Mouse (Mus musculus): ENCODE results near the gene Slc35f2. TPM values are rescaled to one million over a fixed set of nuclear protein-coding genes. Genes with fewer than 3 reads are reported as not detected.

Slc35f2 gene
- polyA plus RNA-seq, 1 experiment from 2014 or later, result 2.1 TPM

- Histone ChIP-seq H3K4me1 (replicated peaks; ENCODE audit: control insufficient read depth, insufficient read depth, low read length) (no peaks in the 10 kb centered on the region), H3K27me3 (ENCODE audit: control insufficient read depth, insufficient read depth, low read length) (no peaks in the 10 kb centered on the region), H3K9ac (ENCODE audit: low read depth, low read length) (no peak overlapping the region), H3K27ac (ENCODE audit: low read depth, low read length) (no peak overlapping the region), H3K4me3 (ENCODE audit: low read depth, low read length) (no peak overlapping the region), H3K9me3 (ENCODE audit: control insufficient read depth, low read length) (no peaks in the 10 kb centered on the region), H3K36me3 (ENCODE audit: control insufficient read depth, insufficient read depth, low read length) (no peaks in the 10 kb centered on the region), H3K4me2 (replicated peaks; ENCODE audit: low read depth, low read length) (no peak overlapping the region)
- no peak for DNase-seq (ENCODE audit: low spot score)
- WGBS, result 84% methylated on average over 8 of the region's 8 CpGs
- ATAC-seq (ENCODE audit: low FRiP score), result no peak
Measured at GRCm38 (mm10) chr9:53848548-53848947, 77.2 kb downstream of the Slc35f2 start.

- Histone ChIP-seq H3K4me2 (replicated peaks; ENCODE audit: low read depth, low read length) (no peak within 1 kb of the TSS), H3K4me1 (replicated peaks; ENCODE audit: control insufficient read depth, insufficient read depth, low read length) (no peaks in the 10 kb centered on the region), H3K9ac (ENCODE audit: low read depth, low read length) (no peak within 1 kb of the TSS), H3K4me3 (ENCODE audit: low read depth, low read length) (no peak within 1 kb of the TSS), H3K36me3 (ENCODE audit: control insufficient read depth, insufficient read depth, low read length) (no peaks in the 10 kb centered on the region), H3K27ac (ENCODE audit: low read depth, low read length) (no peak within 1 kb of the TSS), H3K27me3 (ENCODE audit: control insufficient read depth, insufficient read depth, low read length) (no peaks in the 10 kb centered on the region), H3K9me3 (ENCODE audit: control insufficient read depth, low read length) (no peaks in the 10 kb centered on the region)
- DNase-seq (ENCODE audit: low spot score), result no peak
- 90% methylated on average over 4 of the region's 4 CpGs for WGBS
- ATAC-seq (ENCODE audit: low FRiP score), result no peak
Measured at GRCm38 (mm10) chr9:53849864-53850263, 78.5 kb downstream of the Slc35f2 start, which contains the start of gene Sln. Sln (plus strand) TSS chr9:53850164.

- no peak overlapping the region for H3K4me2 ChIP-seq (replicated peaks; ENCODE audit: low read depth, low read length)
- H3K27me3 ChIP-seq (ENCODE audit: control insufficient read depth, insufficient read depth, low read length), result no peaks in the 10 kb centered on the region
- H3K36me3 ChIP-seq (ENCODE audit: control insufficient read depth, insufficient read depth, low read length), result no peaks in the 10 kb centered on the region
- H3K9ac ChIP-seq (ENCODE audit: low read depth, low read length), result no peak overlapping the region
- H3K27ac ChIP-seq (ENCODE audit: low read depth, low read length), result no peak overlapping the region
- no peaks in the 10 kb centered on the region for H3K9me3 ChIP-seq (ENCODE audit: control insufficient read depth, low read length)
- 92% methylated on average over 4 of the region's 4 CpGs for WGBS
- no peak for DNase-seq (ENCODE audit: low spot score)
- H3K4me3 ChIP-seq (ENCODE audit: low read depth, low read length), result no peak overlapping the region
- no peaks in the 10 kb centered on the region for H3K4me1 ChIP-seq (replicated peaks; ENCODE audit: control insufficient read depth, insufficient read depth, low read length)
- no peak for ATAC-seq (ENCODE audit: low FRiP score)
Measured at GRCm38 (mm10) chr9:53852158-53852557, 80.8 kb downstream of the Slc35f2 start.

GRCm38 (mm10) chr9:53853672-53854071 lies 82.3 kb downstream of the Slc35f2 start:
- Histone ChIP-seq H3K27ac (ENCODE audit: low read depth, low read length) (no peak overlapping the region), H3K4me2 (replicated peaks; ENCODE audit: low read depth, low read length) (no peak overlapping the region), H3K4me3 (ENCODE audit: low read depth, low read length) (no peak overlapping the region), H3K9me3 (ENCODE audit: control insufficient read depth, low read length) (no peaks in the 10 kb centered on the region), H3K27me3 (ENCODE audit: control insufficient read depth, insufficient read depth, low read length) (no peaks in the 10 kb centered on the region), H3K4me1 (replicated peaks; ENCODE audit: control insufficient read depth, insufficient read depth, low read length) (no peaks in the 10 kb centered on the region), H3K9ac (ENCODE audit: low read depth, low read length) (no peak overlapping the region), H3K36me3 (ENCODE audit: control insufficient read depth, insufficient read depth, low read length) (no peaks in the 10 kb centered on the region)
- no peak for DNase-seq (ENCODE audit: low spot score)
- ATAC-seq (ENCODE audit: low FRiP score), result no peak
- 82% methylated on average over 1 of the region's 1 CpGs for WGBS

- Histone ChIP-seq H3K4me3 (ENCODE audit: low read depth, low read length) (no peak overlapping the region), H3K36me3 (ENCODE audit: control insufficient read depth, insufficient read depth, low read length) (no peaks in the 10 kb centered on the region), H3K9me3 (ENCODE audit: control insufficient read depth, low read length) (no peaks in the 10 kb centered on the region), H3K27ac (ENCODE audit: low read depth, low read length) (no peak overlapping the region), H3K27me3 (ENCODE audit: control insufficient read depth, insufficient read depth, low read length) (no peaks in the 10 kb centered on the region), H3K9ac (ENCODE audit: low read depth, low read length) (no peak overlapping the region), H3K4me2 (replicated peaks; ENCODE audit: low read depth, low read length) (no peak overlapping the region), H3K4me1 (replicated peaks; ENCODE audit: control insufficient read depth, insufficient read depth, low read length) (no peaks in the 10 kb centered on the region)
- DNase-seq (ENCODE audit: low spot score) (no peak), ATAC-seq (ENCODE audit: low FRiP score) (no peak)
- 100% methylated on average over 1 of the region's 1 CpGs for WGBS
Measured at GRCm38 (mm10) chr9:53854525-53854924, 83.2 kb downstream of the Slc35f2 start.

- WGBS, result 72% methylated on average over 5 of the region's 5 CpGs
- Histone ChIP-seq H3K9ac (ENCODE audit: low read depth, low read length) (no peak overlapping the region), H3K4me3 (ENCODE audit: low read depth, low read length) (no peak overlapping the region), H3K4me1 (replicated peaks; ENCODE audit: control insufficient read depth, insufficient read depth, low read length) (no peaks in the 10 kb centered on the region), H3K27ac (ENCODE audit: low read depth, low read length) (no peak overlapping the region), H3K4me2 (replicated peaks; ENCODE audit: low read depth, low read length) (no peak overlapping the region), H3K27me3 (ENCODE audit: control insufficient read depth, insufficient read depth, low read length) (no peaks in the 10 kb centered on the region), H3K36me3 (ENCODE audit: control insufficient read depth, insufficient read depth, low read length) (no peaks in the 10 kb centered on the region), H3K9me3 (ENCODE audit: control insufficient read depth, low read length) (no peaks in the 10 kb centered on the region)
- no peak for DNase-seq (ENCODE audit: low spot score)
- ATAC-seq (ENCODE audit: low FRiP score), result no peak
Measured at GRCm38 (mm10) chr9:53857864-53858263, 86.5 kb downstream of the Slc35f2 start.

Other genes starting within 250 kb of the Slc35f2 start
- gene Atm, start 234.8 kb upstream of the Slc35f2 start, polyA plus RNA-seq (2014; fragmentation: Nextera tagmentation; extraction: Ambion mirVana), result 17.9 and 23.3 TPM in 2 replicates
- 20.3 and 21.3 TPM in 2 replicates for gene Npat, start 234.5 kb upstream of the Slc35f2 start, polyA plus RNA-seq (2014; fragmentation: Nextera tagmentation; extraction: Ambion mirVana)
- 61.9 and 67.4 TPM in 2 replicates for gene Acat1, start 161.2 kb upstream of the Slc35f2 start, polyA plus RNA-seq (2014; fragmentation: Nextera tagmentation; extraction: Ambion mirVana)
- gene Cul5, start 101.5 kb upstream of the Slc35f2 start, polyA plus RNA-seq (2014; fragmentation: Nextera tagmentation; extraction: Ambion mirVana), result 50.2 and 54.3 TPM in 2 replicates
- gene Rab39, start 65.3 kb upstream of the Slc35f2 start, polyA plus RNA-seq (2014; fragmentation: Nextera tagmentation; extraction: Ambion mirVana), result 4.6 and 5.9 TPM in 2 replicates
- gene Sln, start 78.6 kb downstream of the Slc35f2 start, polyA plus RNA-seq (2014; fragmentation: Nextera tagmentation; extraction: Ambion mirVana), result 1.1 and 2.1 TPM in 2 replicates
- gene Elmod1, start 203.8 kb downstream of the Slc35f2 start, polyA plus RNA-seq (2014; fragmentation: Nextera tagmentation; extraction: Ambion mirVana), result 2.6 and 3.6 TPM in 2 replicates

Measured in hindbrain, embryonic 11.5 days (tissue).